ENCODE assay signal across 1 mouse cellular context in the genomic region with DNA sequence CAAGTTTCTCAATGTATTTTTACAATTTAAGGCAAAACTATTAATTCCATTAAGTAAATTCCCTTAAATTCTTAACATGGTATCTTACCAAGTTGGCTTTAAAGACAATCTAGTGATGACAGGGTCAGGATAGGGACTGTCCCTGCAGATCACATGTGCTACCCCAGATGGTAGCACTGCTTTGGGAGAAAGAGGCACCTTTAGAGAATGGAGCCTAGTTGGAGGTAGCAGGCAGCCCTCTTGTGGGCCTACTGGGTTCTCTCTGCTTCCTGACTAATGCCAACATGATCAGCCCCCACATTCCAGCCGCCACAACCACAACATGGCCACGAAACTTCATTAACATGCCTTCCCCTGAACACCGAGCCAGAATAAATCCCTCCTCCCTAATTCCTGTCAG.
A peak's percentile ranks its signal among the peaks of the same experiment; 100 is the strongest.
TF ChIP-seq lines count a peak whose summit lies in the region.

No protein-coding gene starts in this region.

TF ChIP-seq in CH12.LX, 34 proteins besides CTCF, POLR2A, EP300 and RAD21 (continued from another document):
- TF ChIP-seq E2F4 (IDR thresholded peaks at IDR 0.05; ENCODE audit: insufficient replicate concordance, low read depth, low read length) = no peak
- TF ChIP-seq SMC3 (IDR thresholded peaks at IDR 0.05; ENCODE audit: low read depth, low read length) = peak; percentile 43
- no peak for TF ChIP-seq NRF1 (IDR thresholded peaks at IDR 0.05; ENCODE audit: low read depth, low read length)
- peak; percentile 43; the same call in 1 of the 2 replicates for TF ChIP-seq USF2 (conservative IDR thresholded peaks at IDR 0.05; ENCODE audit: low read depth, low read length)
